Mouse (Mus musculus): ENCODE results near the gene Nelfa. TPM values are rescaled to one million over a fixed set of nuclear protein-coding genes. Genes with fewer than 3 reads are reported as not detected.

The Nelfa gene
- polyA plus RNA-seq, 1 experiment from 2014 or later, result 64.1 TPM

DNA sequence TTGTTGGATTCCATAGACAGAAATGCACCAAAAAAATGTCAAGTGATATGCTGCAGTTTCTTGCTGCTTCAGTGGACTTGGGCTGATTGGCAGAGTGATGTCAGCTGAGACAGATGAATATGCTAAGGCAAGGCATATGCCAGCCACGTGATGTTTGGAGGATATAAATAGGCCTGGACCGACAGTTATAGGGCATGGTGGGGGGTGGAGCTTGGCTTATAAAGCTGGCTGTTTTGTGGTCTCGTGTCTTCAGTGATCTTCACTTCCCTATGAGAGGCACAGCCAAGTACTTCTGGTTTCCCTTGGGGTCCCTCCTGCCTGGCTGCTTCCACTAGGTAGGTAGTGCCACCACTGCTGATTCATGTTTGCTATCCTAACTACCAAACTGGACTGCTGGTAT is 2.2 kb upstream of the Nelfa start:
- peaks cover 29% of the 10 kb centered on the region for H3K36me3 ChIP-seq
- H3K4me3 ChIP-seq (replicated peaks), result no peak overlapping the region
- ATAC-seq (replicated peaks; ENCODE audit: low FRiP score), result no peak
- H3K4me1 ChIP-seq, result peaks cover 25% of the 10 kb centered on the region
- H3K9me3 ChIP-seq (replicated peaks), result peaks cover 11% of the 10 kb centered on the region; the same call in 1 of the 2 replicates
- H3K4me2 ChIP-seq, result no peak overlapping the region
- H3K27me3 ChIP-seq, result no peaks in the 10 kb centered on the region
- H3K9ac ChIP-seq, result no peak overlapping the region
- 90% methylated on average over 3 of the region's 3 CpGs for WGBS
- no peak overlapping the region for H3K27ac ChIP-seq

DNA sequence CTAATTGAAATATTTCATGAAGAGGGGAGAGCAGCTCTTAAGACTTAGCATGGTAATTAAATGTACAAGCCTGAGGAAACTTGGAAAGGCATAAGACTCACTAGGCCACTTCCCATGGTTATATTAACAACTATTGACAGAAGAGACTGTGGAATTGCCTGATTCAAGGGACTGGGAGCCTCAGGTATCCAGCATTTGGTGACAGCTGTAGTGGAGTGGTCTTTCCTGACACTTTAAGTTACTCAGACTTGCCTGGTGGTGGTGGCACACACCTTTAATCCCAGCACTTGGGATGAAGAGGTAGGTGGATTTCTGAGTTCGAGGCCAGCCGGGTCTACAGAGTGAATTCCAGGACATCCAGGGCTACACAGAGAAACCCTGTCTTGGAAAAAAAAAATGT is 1.0 kb upstream of the Nelfa start:
- Histone ChIP-seq H3K9ac (peak overlapping the region; percentile 60), H3K4me1 (peaks cover 25% of the 10 kb centered on the region), H3K4me2 (peak overlapping the region; percentile 74), H3K27me3 (no peaks in the 10 kb centered on the region), H3K36me3 (peaks cover 35% of the 10 kb centered on the region), H3K9me3 (replicated peaks) (peaks cover 6% of the 10 kb centered on the region; the same call in 1 of the 2 replicates), H3K4me3 (replicated peaks) (peak overlapping the region; percentile 96), H3K27ac (no peak overlapping the region)
- 95% methylated on average over 2 of the region's 2 CpGs for WGBS
- ATAC-seq (replicated peaks; ENCODE audit: low FRiP score), result no peak

- peak overlapping the region; percentile 95 for H3K27ac ChIP-seq
- peak overlapping the region; percentile 96 for H3K4me3 ChIP-seq (replicated peaks)
- peaks cover 41% of the 10 kb centered on the region for H3K36me3 ChIP-seq
- H3K4me2 ChIP-seq, result peak overlapping the region; percentile 74
- no peaks in the 10 kb centered on the region for H3K9me3 ChIP-seq (replicated peaks)
- 2% methylated on average over 39 of the region's 39 CpGs for WGBS
- peak overlapping the region; percentile 85 for H3K9ac ChIP-seq
- no peaks in the 10 kb centered on the region for H3K27me3 ChIP-seq
- peak; percentile 75 for ATAC-seq (replicated peaks; ENCODE audit: low FRiP score)
- peaks cover 25% of the 10 kb centered on the region for H3K4me1 ChIP-seq
These were observed 507 bp downstream of the Nelfa start for GRCm38 (mm10) chr5:33935700-33936111.

- Histone ChIP-seq H3K9me3 (replicated peaks) (peaks cover under 1% of the 10 kb centered on the region; the same call in 1 of the 2 replicates), H3K36me3 (peaks cover 42% of the 10 kb centered on the region), H3K4me1 (peaks cover 25% of the 10 kb centered on the region), H3K4me3 (replicated peaks) (peak overlapping the region; percentile 96), H3K27me3 (no peaks in the 10 kb centered on the region), H3K4me2 (peak overlapping the region; percentile 74), H3K27ac (no peak overlapping the region), H3K9ac (peak overlapping the region; percentile 85; the same call in 1 of the 2 replicates)
- ATAC-seq (replicated peaks; ENCODE audit: low FRiP score), result no peak
- WGBS, result 73% methylated on average over 7 of the region's 7 CpGs
These were observed 1.3 kb downstream of the Nelfa start for GRCm38 (mm10) chr5:33934877-33935276.

- Histone ChIP-seq H3K9me3 (replicated peaks) (peaks cover 4% of the 10 kb centered on the region; the same call in 1 of the 2 replicates), H3K4me2 (peak overlapping the region; percentile 74), H3K36me3 (peaks cover 42% of the 10 kb centered on the region), H3K4me3 (replicated peaks) (0 out of 2 replicates have a peak overlapping the region, but pooled peaks have one; percentile 96), H3K27me3 (no peaks in the 10 kb centered on the region), H3K9ac (no peak overlapping the region), H3K27ac (no peak overlapping the region), H3K4me1 (peaks cover 25% of the 10 kb centered on the region)
- 77% methylated on average over 2 of the region's 2 CpGs for WGBS
- ATAC-seq (replicated peaks; ENCODE audit: low FRiP score), result no peak
These were observed 2.1 kb downstream of the Nelfa start for GRCm38 (mm10) chr5:33934081-33934480.

GRCm38 (mm10) chr5:33932413-33932812 is 3.8 kb downstream of the Nelfa start:
- WGBS, result 81% methylated on average over 2 of the region's 2 CpGs
- peaks cover 45% of the 10 kb centered on the region for H3K36me3 ChIP-seq
- ATAC-seq (replicated peaks; ENCODE audit: low FRiP score), result no peak

DNA sequence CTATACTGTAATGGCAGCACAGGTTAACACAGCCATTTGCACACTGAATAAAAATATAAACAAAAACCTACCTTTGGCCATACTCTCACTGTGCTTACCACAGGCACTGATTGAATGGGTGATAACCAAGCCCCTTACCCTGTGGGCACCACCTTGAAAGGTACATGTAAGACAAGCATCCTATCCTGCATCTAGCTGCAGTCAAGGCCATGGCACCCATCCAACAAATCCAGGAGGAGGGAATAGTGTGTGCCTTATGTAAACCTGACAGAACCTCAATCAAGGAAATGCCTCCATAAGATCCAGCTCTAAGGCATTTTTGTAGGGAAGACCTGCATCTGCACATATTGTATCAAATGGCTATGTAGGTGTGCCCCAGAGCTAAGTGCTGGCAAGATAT is 10.0 kb downstream of the Nelfa start:
- Histone ChIP-seq H3K27me3 (no peaks in the 10 kb centered on the region), H3K27ac (no peak overlapping the region), H3K9ac (no peak overlapping the region), H3K4me3 (replicated peaks) (no peak overlapping the region), H3K4me2 (no peak overlapping the region), H3K9me3 (replicated peaks) (peaks cover 4% of the 10 kb centered on the region; the same call in 1 of the 2 replicates), H3K36me3 (peaks cover 61% of the 10 kb centered on the region), H3K4me1 (no peaks in the 10 kb centered on the region)
- no peak for ATAC-seq (replicated peaks; ENCODE audit: low FRiP score)

More at GRCm38 (mm10) chr5:33932413-33932812, 3.8 kb downstream of the Nelfa start:
- no peak overlapping the region for H3K9ac ChIP-seq
- no peaks in the 10 kb centered on the region for H3K27me3 ChIP-seq
- peaks cover 4% of the 10 kb centered on the region; the same call in 1 of the 2 replicates for H3K9me3 ChIP-seq (replicated peaks)
- peaks cover 25% of the 10 kb centered on the region for H3K4me1 ChIP-seq
- no peak overlapping the region for H3K4me3 ChIP-seq (replicated peaks)
- H3K27ac ChIP-seq, result no peak overlapping the region
- H3K4me2 ChIP-seq, result no peak overlapping the region

GRCm38 (mm10) chr5:33922566-33922965 is 13.6 kb downstream of the Nelfa start:
- no peak overlapping the region for H3K4me2 ChIP-seq
- H3K36me3 ChIP-seq, result peaks cover 60% of the 10 kb centered on the region
- no peak overlapping the region for H3K9ac ChIP-seq
- no peak for ATAC-seq (replicated peaks; ENCODE audit: low FRiP score)
- 43% methylated on average over 2 of the region's 2 CpGs for WGBS
- no peaks in the 10 kb centered on the region for H3K9me3 ChIP-seq (replicated peaks)
- no peak overlapping the region for H3K4me3 ChIP-seq (replicated peaks)
- H3K27ac ChIP-seq, result no peak overlapping the region
- H3K4me1 ChIP-seq, result no peaks in the 10 kb centered on the region
- no peaks in the 10 kb centered on the region for H3K27me3 ChIP-seq

- WGBS, result 82% methylated on average over 7 of the region's 7 CpGs
- H3K4me2 ChIP-seq, result no peak overlapping the region
These were observed 14.6 kb downstream of the Nelfa start for GRCm38 (mm10) chr5:33921486-33922235.

GRCm38 (mm10) chr5:33920924-33921323 is 15.3 kb downstream of the Nelfa start:
- 77% methylated on average over 4 of the region's 4 CpGs for WGBS
- H3K27ac ChIP-seq, result no peak overlapping the region
- no peaks in the 10 kb centered on the region for H3K27me3 ChIP-seq
- ATAC-seq (replicated peaks; ENCODE audit: low FRiP score), result no peak
- H3K4me1 ChIP-seq, result no peaks in the 10 kb centered on the region
- no peak overlapping the region for H3K4me2 ChIP-seq
- H3K4me3 ChIP-seq (replicated peaks), result no peak overlapping the region
- no peak overlapping the region for H3K9ac ChIP-seq
- peaks cover 61% of the 10 kb centered on the region for H3K36me3 ChIP-seq
- H3K9me3 ChIP-seq (replicated peaks), result peaks cover under 1% of the 10 kb centered on the region; the same call in 1 of the 2 replicates

More at GRCm38 (mm10) chr5:33921486-33922235, 14.6 kb downstream of the Nelfa start:
- no peak for ATAC-seq (replicated peaks; ENCODE audit: low FRiP score)
- Histone ChIP-seq H3K27ac (no peak overlapping the region), H3K27me3 (no peaks in the 10 kb centered on the region), H3K36me3 (peaks cover 61% of the 10 kb centered on the region), H3K9me3 (replicated peaks) (no peaks in the 10 kb centered on the region), H3K4me3 (replicated peaks) (no peak overlapping the region), H3K9ac (no peak overlapping the region), H3K4me1 (no peaks in the 10 kb centered on the region)

DNA sequence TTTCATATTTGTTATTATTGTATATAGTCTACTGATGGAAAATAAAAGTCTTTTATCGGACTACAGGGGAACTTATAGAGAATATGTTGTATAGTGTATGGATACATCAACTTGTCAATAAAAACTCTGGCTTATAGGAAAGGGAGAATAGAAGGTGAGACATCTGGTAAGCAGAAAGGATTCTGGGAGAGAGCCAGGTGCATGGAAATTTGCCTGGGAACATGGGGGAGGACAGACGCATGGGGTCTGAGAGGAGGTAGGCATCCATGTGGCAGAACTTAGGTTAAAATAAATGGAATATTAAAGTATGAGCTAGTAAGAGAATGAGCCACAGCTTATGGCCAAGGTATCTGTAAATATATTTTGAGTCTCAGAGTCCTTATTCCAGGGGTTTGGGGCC is 16.2 kb downstream of the Nelfa start:
- Histone ChIP-seq H3K27ac (no peak overlapping the region), H3K4me1 (no peaks in the 10 kb centered on the region), H3K4me2 (no peak overlapping the region), H3K9me3 (replicated peaks) (peaks cover 3% of the 10 kb centered on the region; the same call in 1 of the 2 replicates), H3K4me3 (replicated peaks) (no peak overlapping the region), H3K36me3 (peaks cover 69% of the 10 kb centered on the region), H3K9ac (no peak overlapping the region), H3K27me3 (no peaks in the 10 kb centered on the region)
- no peak for ATAC-seq (replicated peaks; ENCODE audit: low FRiP score)
- 98% methylated on average over 2 of the region's 2 CpGs for WGBS

DNA sequence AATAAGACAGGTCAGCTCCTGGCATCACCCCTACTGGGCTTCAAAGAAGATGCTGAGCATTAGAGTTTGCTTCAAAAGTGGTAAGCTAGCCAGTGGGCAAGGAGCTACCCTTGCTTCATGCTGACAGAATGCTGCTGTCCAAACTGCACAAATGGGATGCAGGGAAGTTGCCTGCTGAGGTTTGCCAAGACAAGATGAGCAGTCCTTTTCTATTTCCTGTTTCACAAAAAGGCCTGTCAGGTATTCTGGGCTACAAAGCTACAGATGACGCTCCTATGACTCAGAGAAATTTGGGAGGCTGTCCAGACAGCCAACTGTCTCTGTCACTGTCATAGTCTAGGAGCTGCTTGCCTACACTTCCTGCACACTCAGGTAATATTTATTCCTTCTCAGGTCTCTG is 16.7 kb downstream of the Nelfa start:
- Histone ChIP-seq H3K9ac (no peak overlapping the region), H3K9me3 (replicated peaks) (peaks cover 3% of the 10 kb centered on the region; the same call in 1 of the 2 replicates), H3K4me2 (no peak overlapping the region), H3K27me3 (no peaks in the 10 kb centered on the region), H3K4me1 (no peaks in the 10 kb centered on the region), H3K27ac (no peak overlapping the region), H3K36me3 (peaks cover 73% of the 10 kb centered on the region), H3K4me3 (replicated peaks) (no peak overlapping the region)
- WGBS, result 97% methylated on average over 1 of the region's 1 CpGs
- no peak for ATAC-seq (replicated peaks; ENCODE audit: low FRiP score)

Measured in kidney, embryonic 15.5 days (tissue).